Mouse (Mus musculus): ENCODE measurements at regions not wholly inside any gene's neighbourhood (a gene's known extent, or its start where the extent isn't known, plus 50 kb on each side); places are given as distances from the start of the nearest gene placed in this dataset.

- DNase-seq: no peak
Measured at GRCm38 (mm10) chr5:74121861-74122630, 53.8 kb upstream of the Usp46 start.

GRCm38 (mm10) chr5:74126015-74126896 lies 58.0 kb upstream of the Usp46 start:
- DNase-seq: peak; percentile 79 to 80

GRCm38 (mm10) chr5:74127518-74127917 lies 59.3 kb upstream of the Usp46 start:
- no peak for DNase-seq

GRCm38 (mm10) chr5:74129636-74130035 lies 61.4 kb upstream of the Usp46 start:
- no peak for DNase-seq

GRCm38 (mm10) chr5:74132671-74133070 lies 62.4 kb upstream of the Rasl11b start:
- no peak for DNase-seq

- DNase-seq: peak; percentile 76 to 88
Measured at GRCm38 (mm10) chr5:74136377-74136776, 58.7 kb upstream of the Rasl11b start.

GRCm38 (mm10) chr5:74136868-74137439 lies 58.1 kb upstream of the Rasl11b start:
- peak; percentile 32 to 79 for DNase-seq

- DNase-seq: no peak
Measured at GRCm38 (mm10) chr5:74143994-74144393, 51.1 kb upstream of the Rasl11b start.

GRCm38 (mm10) chr5:74144765-74145164 lies 50.3 kb upstream of the Rasl11b start:
- peak in 1 of 2 experiments; percentile 14 for DNase-seq

Data from lung, adult 18-20 months (tissue).